ENCODE assay signal across 17 mouse cellular contexts in genomic region chr11:29607465-29607990, GRCm38 (mm10). TPM values are rescaled to one million over a fixed set of nuclear protein-coding genes. Genes with fewer than 3 reads are reported as not detected.
"Had no signal": no experiment of that assay in that cellular context is flagged by ENCODE, and none has a peak within 500 bp of the region (broad histone marks: within the 10 kb centered on the region; RNA-seq: fewer than 3 reads in every experiment).

No protein-coding gene starts in this region.

- H3K27ac ChIP-seq: layer of hippocampus, adult 2 months; limb, embryonic 13.5 days; liver, embryonic 14.5 days; midbrain, embryonic 10.5 days; neural tube, embryonic 15.5 days had no signal

- H3K4me2 ChIP-seq: limb, embryonic 13.5 days; lung, embryonic 14.5 days; neural tube, embryonic 15.5 days had no signal

- H3K4me1 ChIP-seq: limb, embryonic 13.5 days; midbrain, embryonic 10.5 days; neural tube, embryonic 15.5 days had no signal

- DNase-seq: kidney, postnatal 10 days; kidney, postnatal 4 days; left cerebral cortex, postnatal 4 days; lung, embryonic 14.5 days; lung, postnatal 10 days; lung, postnatal 4 days; midbrain, embryonic 14.5 days; right cerebral cortex, adult 18-20 months; right cerebral cortex, postnatal 25 days; thymus, postnatal 36 days had no signal

- H3K9ac ChIP-seq: limb, embryonic 13.5 days; liver, embryonic 14.5 days; lung, embryonic 14.5 days; neural tube, embryonic 15.5 days had no signal

- H3K9me3 ChIP-seq: limb, embryonic 13.5 days; midbrain, embryonic 10.5 days; neural tube, embryonic 15.5 days had no signal

- H3K4me3 ChIP-seq: layer of hippocampus, adult 2 months; limb, embryonic 13.5 days; midbrain, embryonic 10.5 days; myocyte; neural tube, embryonic 15.5 days had no signal

- H3K27me3 ChIP-seq: limb, embryonic 13.5 days; neural tube, embryonic 15.5 days had no signal

- H3K36me3 ChIP-seq: limb, embryonic 13.5 days; midbrain, embryonic 10.5 days; neural tube, embryonic 15.5 days had no signal

RNA-seq across cellular contexts. Expression of gene Clhc1, which starts 59.8 kb away (rescaled TPM):
- polyA plus RNA-seq: small intestine, adult 2 months had no signal
